In genomic region chr11:20531682-20531991, GRCm38 (mm10) we compare ENCODE assay signal across 8 mouse cellular contexts. TPM values are rescaled to one million over a fixed set of nuclear protein-coding genes. Genes with fewer than 3 reads are reported as not detected.
DNase-seq lines count a peak whose midpoint lies in the region; ATAC-seq and TF ChIP-seq lines count a peak whose summit lies in the region.

No protein-coding gene starts in this region.

- peak overlapping the region; percentile 63; the same call in 1 of the 2 replicates for H3K27ac ChIP-seq in kidney, embryonic 14.5 days (ENCODE audit: low read depth, low read length)
- peak overlapping the region; percentile 69; the same call in 1 of the 2 replicates for H3K27ac ChIP-seq in cortical plate, adult 2 months (ENCODE audit: insufficient read depth, low read length)
- H3K27ac ChIP-seq in hindbrain, postnatal 0 days, result peak overlapping the region; percentile 62; the same call in 1 of the 2 replicates
- H3K27ac ChIP-seq in midbrain, embryonic 14.5 days (replicated peaks; ENCODE audit: low read depth, low read length), result peak overlapping the region; percentile 49; the same call in 1 of the 2 replicates

- no peaks in the 10 kb centered on the region for H3K27me3 ChIP-seq in kidney, embryonic 14.5 days (ENCODE audit: control insufficient read depth, insufficient read depth, low read length)
- H3K27me3 ChIP-seq in hindbrain, postnatal 0 days (ENCODE audit: insufficient read depth, low read length), result no peaks in the 10 kb centered on the region
- no peaks in the 10 kb centered on the region for H3K27me3 ChIP-seq in midbrain, embryonic 14.5 days (ENCODE audit: control insufficient read depth, insufficient read depth, low read length)

- H3K36me3 ChIP-seq in kidney, embryonic 14.5 days (ENCODE audit: control insufficient read depth, insufficient read depth, low read length), result no peaks in the 10 kb centered on the region
- H3K36me3 ChIP-seq in hindbrain, postnatal 0 days (ENCODE audit: insufficient read depth, low read length), result no peaks in the 10 kb centered on the region
- no peaks in the 10 kb centered on the region for H3K36me3 ChIP-seq in midbrain, embryonic 14.5 days (ENCODE audit: control insufficient read depth, insufficient read depth, low read length)

- WGBS in kidney, embryonic 14.5 days, result 30% methylated on average over 1 of the region's 1 CpGs
- 24% methylated on average over 1 of the region's 1 CpGs for WGBS in hindbrain, postnatal 0 days
- 17% methylated on average over 1 of the region's 1 CpGs for WGBS in midbrain, embryonic 14.5 days

- peak overlapping the region; percentile 49 for H3K4me3 ChIP-seq in kidney, embryonic 14.5 days (ENCODE audit: low read length)
- peak overlapping the region; percentile 81 for H3K4me3 ChIP-seq in cortical plate, adult 2 months (ENCODE audit: insufficient read depth, low read length)
- H3K4me3 ChIP-seq in hindbrain, postnatal 0 days (ENCODE audit: low read length), result peak overlapping the region; percentile 51
- H3K4me3 ChIP-seq in midbrain, embryonic 14.5 days (replicated peaks; ENCODE audit: low read depth, low read length), result peak overlapping the region; percentile 50

- peak overlapping the region; percentile 83 for H3K4me2 ChIP-seq in kidney, embryonic 14.5 days (replicated peaks; ENCODE audit: low read depth, low read length)
- H3K4me2 ChIP-seq in hindbrain, postnatal 0 days (ENCODE audit: low read depth, low read length), result peak overlapping the region; percentile 96
- H3K4me2 ChIP-seq in midbrain, embryonic 14.5 days (ENCODE audit: low read length), result peak overlapping the region; percentile 89

- no peak for TF ChIP-seq POLR2A in cortical plate, adult 2 months (IDR thresholded peaks at IDR 0.05; ENCODE audit: extremely low read depth, insufficient read depth, low read length)

- DNase-seq in kidney, postnatal 36 days, result no peak
- DNase-seq in hindbrain, postnatal 0 days (ENCODE audit: low spot score), result no peak
- DNase-seq in midbrain, embryonic 14.5 days, result no peak
- DNase-seq in cerebellum, adult 11 months, result no peak
- DNase-seq in layer of hippocampus, postnatal 10 days (ENCODE audit: low spot score in 2 of 2), result no peak

- no peak for ATAC-seq in kidney, embryonic 14.5 days (ENCODE audit: low FRiP score, low TSS enrichment)
- no peak for ATAC-seq in hindbrain, postnatal 0 days
- no peak for ATAC-seq in midbrain, embryonic 14.5 days (ENCODE audit: low FRiP score, low TSS enrichment)
- no peak for ATAC-seq in megakaryocyte progenitor cell, adult 5-6 weeks (replicated peaks; ENCODE audit: poor library complexity)

- H3K9ac ChIP-seq in kidney, embryonic 14.5 days (ENCODE audit: low read depth, low read length), result peak overlapping the region; percentile 68; the same call in 1 of the 2 replicates
- peak overlapping the region; percentile 68 for H3K9ac ChIP-seq in hindbrain, postnatal 0 days (replicated peaks; ENCODE audit: low read length)
- H3K9ac ChIP-seq in midbrain, embryonic 14.5 days (replicated peaks; ENCODE audit: low read length), result peak overlapping the region; percentile 71

- H3K4me1 ChIP-seq in kidney, embryonic 14.5 days (ENCODE audit: control insufficient read depth, insufficient read depth, low read length), result no peaks in the 10 kb centered on the region
- no peaks in the 10 kb centered on the region; the same call in 1 of the 2 replicates for H3K4me1 ChIP-seq in cortical plate, adult 2 months (ENCODE audit: control insufficient read depth, insufficient read depth, low read length)
- no peaks in the 10 kb centered on the region for H3K4me1 ChIP-seq in hindbrain, postnatal 0 days (ENCODE audit: insufficient read depth, low read length)
- H3K4me1 ChIP-seq in midbrain, embryonic 14.5 days (ENCODE audit: control insufficient read depth, insufficient read depth, low read length), result peaks cover 9% of the 10 kb centered on the region

- H3K9me3 ChIP-seq in kidney, embryonic 14.5 days (ENCODE audit: control insufficient read depth, low read length), result no peaks in the 10 kb centered on the region
- H3K9me3 ChIP-seq in hindbrain, postnatal 0 days (ENCODE audit: low read length), result no peaks in the 10 kb centered on the region
- H3K9me3 ChIP-seq in midbrain, embryonic 14.5 days (ENCODE audit: control insufficient read depth, low read length), result no peaks in the 10 kb centered on the region

- no peak for TF ChIP-seq CTCF in cortical plate, adult 2 months (IDR thresholded peaks at IDR 0.05; ENCODE audit: extremely low read depth, insufficient read depth, low read length)
- no peak for TF ChIP-seq CTCF in hindbrain, postnatal 0 days (IDR thresholded peaks at IDR 0.05; ENCODE audit: low read depth)

RNA-seq across cellular contexts. Expression of gene Sertad2, which starts 11.4 kb away (rescaled TPM):
- polyA plus RNA-seq in kidney, embryonic 14.5 days (2014; fragmentation: Nextera tagmentation; extraction: Ambion mirVana), result 24.4 and 34.9 TPM in 2 replicates
- 15.4 and 17.4 TPM in 2 replicates for polyA plus RNA-seq in cortical plate, adult 2 months (2012; rRNA removed)
- total RNA-seq in hindbrain, postnatal 0 days (2014; rRNA removed), result 18.0 and 26.3 TPM in 2 replicates
- polyA plus RNA-seq in hindbrain, postnatal 0 days (2015; fragmentation: Nextera tagmentation; extraction: Ambion mirVana), result 35.0 and 38.1 TPM in 2 replicates
- 22.3 and 29.8 TPM in 2 replicates for polyA plus RNA-seq in midbrain, embryonic 14.5 days (2014; fragmentation: Nextera tagmentation; extraction: Ambion mirVana)
- 8.8 and 11.3 TPM in 2 replicates for total RNA-seq in megakaryocyte progenitor cell, adult 5-6 weeks (2015)
- 6.9 and 9.4 TPM in 2 replicates for total RNA-seq in megakaryocyte progenitor cell, adult 5-6 weeks (2017)
- total RNA-seq in layer of hippocampus, postnatal 10 days (2021), result 10 to 100 TPM; 21.4 to 24.8 TPM
